Mouse (Mus musculus): ENCODE data around the gene Fastkd1.

DNA sequence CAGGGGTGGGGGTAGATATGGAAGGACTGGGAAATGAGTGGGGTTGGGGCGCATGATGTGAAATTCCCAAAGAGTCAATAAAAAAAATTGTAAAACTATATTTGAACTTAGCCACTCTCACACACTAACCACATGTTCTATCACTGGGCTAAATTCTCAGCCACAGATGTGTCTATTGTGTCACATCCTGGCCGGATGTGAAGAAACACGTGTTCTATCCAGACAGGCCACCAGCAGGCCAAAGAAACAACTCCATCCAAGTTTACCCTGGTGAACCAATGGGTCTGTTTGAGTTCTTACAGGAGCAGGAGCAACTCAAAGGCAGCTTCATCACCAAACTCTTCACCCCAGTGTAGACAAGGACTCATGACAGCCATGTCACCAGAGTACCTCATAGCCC lies 3.2 kb upstream of the Fastkd1 start:
- TF ChIP-seq CTCF (IDR thresholded peaks at IDR 0.05; ENCODE audit: low read depth, low read length) (no peak), POLR2A (IDR thresholded peaks at IDR 0.05; ENCODE audit: insufficient read depth, low read length) (no peak)
